Comparison of ENCODE assay signal across 14 mouse cellular contexts in genomic region chr8:77327326-77327725, GRCm38 (mm10).
"Had no signal": no experiment of that assay in that cellular context is flagged by ENCODE, and none has a peak within 500 bp of the region (broad histone marks: within the 10 kb centered on the region; RNA-seq: fewer than 3 reads in every experiment).

No protein-coding gene starts in this region.

- H3K9me3 ChIP-seq: liver, embryonic 13.5 days had no signal

- H3K27me3 ChIP-seq: liver, embryonic 13.5 days had no signal

- H3K4me3 ChIP-seq: layer of hippocampus, adult 2 months; liver, embryonic 13.5 days had no signal

- H3K9ac ChIP-seq: liver, embryonic 13.5 days had no signal

- DNase-seq: kidney, adult 8-10 months; kidney, postnatal 14 days; kidney, postnatal 4 days; layer of hippocampus, adult 9-11 months; liver, embryonic 13.5 days; lung, adult 2 months; lung, postnatal 14 days; lung, postnatal 4 days; midbrain, embryonic 14.5 days; thymus, adult 2 months; thymus, postnatal 14 days; thymus, postnatal 4 days had no signal

- H3K27ac ChIP-seq: layer of hippocampus, adult 2 months; liver, embryonic 13.5 days had no signal

- H3K4me2 ChIP-seq: liver, embryonic 13.5 days; midbrain, embryonic 11.5 days had no signal

- H3K36me3 ChIP-seq: liver, embryonic 13.5 days had no signal
